In the genomic region with DNA sequence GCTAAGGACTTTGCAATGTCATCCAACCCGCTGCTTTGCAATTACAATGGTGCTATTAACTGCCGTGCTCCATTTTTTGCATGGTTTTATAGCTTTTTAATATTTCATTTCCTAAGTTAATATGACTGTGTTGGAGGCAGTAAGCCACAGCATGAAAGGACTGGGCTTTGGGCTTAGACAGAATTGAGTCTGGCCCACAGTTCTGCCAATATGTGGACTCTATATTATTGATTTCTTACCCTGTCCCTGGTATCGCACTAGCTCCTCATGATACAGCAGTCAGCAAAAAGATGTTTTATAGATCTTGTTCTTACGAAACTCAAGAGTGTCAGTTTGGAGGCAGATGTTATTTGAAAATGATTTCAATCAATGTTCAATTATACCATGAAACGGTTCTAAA, we compare ENCODE assay signal across 23 mouse cellular contexts. TPM values are rescaled to one million over a fixed set of nuclear protein-coding genes. Genes with fewer than 3 reads are reported as not detected.
"Had no signal": no experiment of that assay in that cellular context is flagged by ENCODE, and none has a peak within 500 bp of the region (broad histone marks: within the 10 kb centered on the region; RNA-seq: fewer than 3 reads in every experiment).

No protein-coding gene starts in this region.

- ATAC-seq: liver, postnatal 0 days; lung, postnatal 0 days; midbrain, embryonic 16.5 days had no signal

- H3K36me3 ChIP-seq: liver, embryonic 13.5 days; liver, embryonic 15.5 days; lung, embryonic 15.5 days; midbrain, embryonic 12.5 days; neural tube, embryonic 13.5 days; stomach, embryonic 15.5 days had no signal

- H3K9ac ChIP-seq: liver, embryonic 13.5 days; liver, embryonic 15.5 days; liver, postnatal 0 days; lung, embryonic 15.5 days; midbrain, embryonic 12.5 days; neural tube, embryonic 13.5 days; stomach, embryonic 15.5 days had no signal

- H3K9me3 ChIP-seq: liver, embryonic 13.5 days; liver, embryonic 15.5 days; lung, embryonic 15.5 days; megakaryocyte, embryonic 14.5 days; midbrain, embryonic 12.5 days; neural tube, embryonic 13.5 days; stomach, embryonic 15.5 days had no signal

- H3K4me3 ChIP-seq: liver, embryonic 13.5 days; liver, embryonic 15.5 days; lung, embryonic 15.5 days; megakaryocyte, embryonic 14.5 days; midbrain, embryonic 12.5 days; neural tube, embryonic 13.5 days; stomach, embryonic 15.5 days had no signal

- H3K27ac ChIP-seq: liver, embryonic 13.5 days; liver, embryonic 15.5 days; lung, embryonic 15.5 days; macrophage; midbrain, embryonic 12.5 days; neural tube, embryonic 13.5 days had no signal

- H3K4me1 ChIP-seq: liver, embryonic 13.5 days; liver, embryonic 15.5 days; midbrain, embryonic 12.5 days; neural tube, embryonic 13.5 days; stomach, embryonic 15.5 days had no signal

- DNase-seq: liver, embryonic 13.5 days; liver, postnatal 0 days; lung, adult 2 months; lung, postnatal 14 days; lung, postnatal 36 days; midbrain, embryonic 14.5 days; retina, postnatal 1 day; right cerebral cortex, adult 18-20 months; right cerebral cortex, postnatal 25 days; right cerebral cortex, postnatal 4 days; spleen, adult 18-20 months; thymus, adult 18-20 months; thymus, postnatal 14 days; thymus, postnatal 36 days had no signal

- H3K4me2 ChIP-seq: liver, embryonic 13.5 days; liver, embryonic 15.5 days; lung, embryonic 15.5 days; midbrain, embryonic 12.5 days; neural tube, embryonic 13.5 days; stomach, embryonic 15.5 days had no signal

- H3K27me3 ChIP-seq: liver, embryonic 13.5 days; liver, embryonic 15.5 days; lung, embryonic 15.5 days; midbrain, embryonic 12.5 days; neural tube, embryonic 13.5 days; stomach, embryonic 15.5 days had no signal

RNA-seq across cellular contexts. Expression of a gene that starts 5.9 kb away (rescaled TPM):
- polyA plus RNA-seq: macrophage had no signal
